Mouse (Mus musculus) erythroblast, embryonic 14.5 days (primary cell): ENCODE data around the gene Pias1. TPM values are rescaled to one million over a fixed set of nuclear protein-coding genes. Genes with fewer than 3 reads are reported as not detected.

ENCODE experiments used
- H3K27me3 ChIP-seq: 2 replicates; pipeline ENCODE4 v1.6.1; 2012; ENCODE audit warnings: inconsistent platforms; ENCODE audit not compliant: control insufficient read depth
- H3K36me3 ChIP-seq: 2 replicates; pipeline ENCODE4 v1.6.1; 2012; ENCODE audit warnings: mild to moderate bottlenecking, inconsistent platforms; ENCODE audit not compliant: control insufficient read depth
- H3K4me1 ChIP-seq: 2 replicates; pipeline ENCODE4 v1.6.1; 2012; ENCODE audit warnings: inconsistent platforms; ENCODE audit not compliant: control insufficient read depth
- H3K4me3 ChIP-seq: replicated peaks from 2 replicates; pipeline ENCODE3; 2012; ENCODE audit warnings: moderate library complexity, mild to moderate bottlenecking, inconsistent platforms
- H3K9me3 ChIP-seq: 2 replicates; pipeline ENCODE4 v1.6.1; 2012; ENCODE audit warnings: low read length, inconsistent platforms, mixed read lengths; ENCODE audit not compliant: control insufficient read depth
- GATA1 ChIP-seq: IDR thresholded peaks from 2 replicates; pipeline ENCODE4 v1.6.1; 2012; ENCODE audit warnings: low read length, inconsistent platforms, mixed read lengths
- TAL1 ChIP-seq: IDR thresholded peaks from 3 replicates; pipeline ENCODE4 v1.6.1; 2012; ENCODE audit warnings: low read length, inconsistent platforms, mixed read lengths
- polyA plus RNA-seq: library from polyadenylated mRNA; stranded (reverse); fragments of >175 nt; gene quantifications from 2 replicates; pipeline ENCODE4 v1.2.3, GENCODE M21; 2012

Gene Pias1
- polyA plus RNA-seq, result 0.29 and 0.32 TPM in 2 replicates

GRCm38 (mm10) chr9:62987824-62988223, at the start of gene Pias1:
Gene Pias1 (minus strand): TSS chr9:62987924.
- no peaks in the 10 kb centered on the region for H3K36me3 ChIP-seq
- TF ChIP-seq TAL1 (no peak), GATA1 (no peak)
- no peaks in the 10 kb centered on the region for H3K9me3 ChIP-seq
- no peak within 1 kb of the TSS for H3K4me3 ChIP-seq
- no peaks in the 10 kb centered on the region for H3K4me1 ChIP-seq
- H3K27me3 ChIP-seq, result no peaks in the 10 kb centered on the region

GRCm38 (mm10) chr9:63035431-63035830, 47.7 kb upstream of the Pias1 start:
- Histone ChIP-seq H3K27me3 (no peaks in the 10 kb centered on the region), H3K4me1 (no peaks in the 10 kb centered on the region), H3K4me3 (no peak overlapping the region), H3K36me3 (no peaks in the 10 kb centered on the region), H3K9me3 (no peaks in the 10 kb centered on the region)
- no peak for TF ChIP-seq TAL1
- no peak for TF ChIP-seq GATA1

- Histone ChIP-seq H3K9me3 (no peaks in the 10 kb centered on the region), H3K4me3 (no peak overlapping the region)
Observed at GRCm38 (mm10) chr9:63031011-63031782, 43.5 kb upstream of the Pias1 start.

GRCm38 (mm10) chr9:63022486-63022885, 34.8 kb upstream of the Pias1 start:
- H3K9me3 ChIP-seq, result no peaks in the 10 kb centered on the region
- H3K36me3 ChIP-seq, result no peaks in the 10 kb centered on the region
- H3K27me3 ChIP-seq, result 0 out of 2 replicates have a peak, but pooled peaks cover 2% of the 10 kb centered on the region
- no peak overlapping the region for H3K4me3 ChIP-seq
- H3K4me1 ChIP-seq, result no peaks in the 10 kb centered on the region
- no peak for TF ChIP-seq GATA1
- TF ChIP-seq TAL1, result no peak

More at GRCm38 (mm10) chr9:63031011-63031782, 43.5 kb upstream of the Pias1 start:
- 0 out of 2 replicates have a peak, but pooled peaks cover 2% of the 10 kb centered on the region for H3K27me3 ChIP-seq
- H3K36me3 ChIP-seq, result no peaks in the 10 kb centered on the region
- no peak for TF ChIP-seq TAL1
- TF ChIP-seq GATA1, result no peak
- H3K4me1 ChIP-seq, result no peaks in the 10 kb centered on the region

GRCm38 (mm10) chr9:63007371-63007770, 19.6 kb upstream of the Pias1 start:
- Histone ChIP-seq H3K9me3 (no peaks in the 10 kb centered on the region), H3K4me3 (no peak overlapping the region), H3K4me1 (no peaks in the 10 kb centered on the region), H3K36me3 (no peaks in the 10 kb centered on the region), H3K27me3 (no peaks in the 10 kb centered on the region)
- TF ChIP-seq TAL1, result no peak
- TF ChIP-seq GATA1, result no peak

GRCm38 (mm10) chr9:63006081-63006820, 18.5 kb upstream of the Pias1 start:
- Histone ChIP-seq H3K36me3 (no peaks in the 10 kb centered on the region), H3K9me3 (no peaks in the 10 kb centered on the region), H3K27me3 (no peaks in the 10 kb centered on the region), H3K4me1 (no peaks in the 10 kb centered on the region), H3K4me3 (no peak overlapping the region)
- no peak for TF ChIP-seq GATA1
- no peak for TF ChIP-seq TAL1

GRCm38 (mm10) chr9:62998561-62998960, 10.8 kb upstream of the Pias1 start:
- TF ChIP-seq TAL1 (no peak), GATA1 (no peak)
- no peaks in the 10 kb centered on the region for H3K9me3 ChIP-seq
- no peaks in the 10 kb centered on the region for H3K4me1 ChIP-seq
- H3K27me3 ChIP-seq, result no peaks in the 10 kb centered on the region
- H3K4me3 ChIP-seq, result no peak overlapping the region
- no peaks in the 10 kb centered on the region for H3K36me3 ChIP-seq

- Histone ChIP-seq H3K4me1 (no peaks in the 10 kb centered on the region), H3K4me3 (no peak overlapping the region), H3K36me3 (no peaks in the 10 kb centered on the region), H3K9me3 (no peaks in the 10 kb centered on the region), H3K27me3 (no peaks in the 10 kb centered on the region)
- TF ChIP-seq GATA1 (no peak), TAL1 (no peak)
Observed at GRCm38 (mm10) chr9:62997626-62998025, 9.9 kb upstream of the Pias1 start.

GRCm38 (mm10) chr9:62995186-62995585, 7.5 kb upstream of the Pias1 start:
- Histone ChIP-seq H3K9me3 (no peaks in the 10 kb centered on the region), H3K4me1 (no peaks in the 10 kb centered on the region), H3K27me3 (no peaks in the 10 kb centered on the region), H3K36me3 (no peaks in the 10 kb centered on the region), H3K4me3 (no peak overlapping the region)
- no peak for TF ChIP-seq TAL1
- TF ChIP-seq GATA1, result no peak
